Mouse (Mus musculus) small intestine, adult 2 months (tissue): ENCODE measurements around the gene Tfrc.

Experiments used
- CTCF ChIP-seq: fragments of 200-500 bp; IDR thresholded peaks from 2 replicates; pipeline ENCODE4 v1.5.1; 2012; ENCODE audit warnings: low read depth, mild to moderate bottlenecking, control low read depth, inconsistent platforms, low read length, moderate library complexity, mixed read lengths; ENCODE audit not compliant: insufficient replicate concordance, insufficient read length; ENCODE audit errors: extremely low read depth
- POLR2A ChIP-seq: fragments of 200-500 bp; IDR thresholded peaks from 2 replicates; pipeline ENCODE4 v1.6.1; 2012; ENCODE audit warnings: low read depth, mild to moderate bottlenecking, control low read depth, inconsistent platforms, low read length, moderate library complexity

DNA sequence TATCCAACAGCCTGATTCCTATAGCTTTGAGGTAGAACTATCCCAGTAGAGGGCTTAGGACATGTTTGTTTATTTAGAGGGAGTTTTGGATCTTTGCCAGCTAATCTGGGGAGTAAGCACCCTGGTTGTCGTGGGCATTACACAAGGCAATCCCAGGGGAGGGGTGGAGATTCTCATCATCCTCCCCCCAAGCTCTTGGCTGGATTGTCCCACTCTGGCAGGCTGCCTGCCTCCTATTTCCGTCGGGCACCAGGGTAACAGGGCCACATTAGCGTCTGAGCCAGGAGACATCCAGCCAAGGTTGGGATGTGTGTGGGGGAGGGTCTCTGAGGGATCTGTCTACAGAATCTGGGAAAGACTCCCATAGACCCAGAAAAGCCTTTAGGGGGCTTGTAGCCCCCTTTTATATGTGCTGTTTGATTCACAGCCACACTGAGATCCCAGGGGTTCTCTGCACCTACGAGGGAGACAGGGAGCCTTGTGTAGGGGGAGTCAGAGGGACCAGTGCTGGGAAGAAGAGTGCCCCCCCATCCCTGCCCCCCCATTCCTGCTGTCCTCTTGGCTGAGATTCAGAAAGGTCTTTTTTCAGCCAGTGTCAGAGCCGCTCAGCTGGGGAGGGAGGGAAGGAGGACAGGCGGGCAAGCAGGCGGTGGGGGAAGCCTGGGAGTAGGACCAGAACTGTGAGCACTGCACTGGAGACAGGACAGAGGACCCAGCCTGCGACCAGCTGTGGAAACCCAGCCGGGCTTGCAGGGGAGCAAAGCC lies 52.0 kb downstream of the Tfrc start:
- TF ChIP-seq CTCF (no peak), POLR2A (no peak)
